Comparison of ENCODE assay signal across 8 mouse cellular contexts in genomic region chr11:62249266-62250037, GRCm38 (mm10). TPM values are rescaled to one million over a fixed set of nuclear protein-coding genes. Genes with fewer than 3 reads are reported as not detected.
A peak's percentile ranks its signal among the peaks of the same experiment; 100 is the strongest.
DNase-seq lines count a peak whose midpoint lies in the region; ATAC-seq and TF ChIP-seq lines count a peak whose summit lies in the region.

No protein-coding gene starts in this region.

- POLR2A ChIA-PET in Patski (lab: Charles Lee): interaction anchor here (0.8 to 1.4 kb wide), 3 partner anchors 18 to 28 kb away, joined by 3 to 6 read pairs (median 3); no protein-coding TSS in a partner anchor

- CTCF ChIA-PET in Patski (lab: Charles Lee): interaction anchor here (0.7 to 2.5 kb wide), 18 partner anchors 9 to 202 kb away, joined by 3 to 9 read pairs (median 4); no protein-coding TSS in a partner anchor

- peaks cover 54% of the 10 kb centered on the region for H3K4me1 ChIP-seq in embryonic facial prominence, embryonic 10.5 days
- H3K4me1 ChIP-seq in hindbrain, embryonic 12.5 days: peaks cover 24% of the 10 kb centered on the region
- peaks cover 13% of the 10 kb centered on the region for H3K4me1 ChIP-seq in midbrain, embryonic 15.5 days

- DNase-seq in gastrocnemius, postnatal 10 days: peak; percentile 26
- DNase-seq in gastrocnemius, adult 8-10 months (ENCODE audit: low spot score in 2 of 2): no peak
- DNase-seq in Patski (ENCODE audit: low read depth, low spot score) (no peak), liver (peak; percentile 29)
- peak; percentile 42 for DNase-seq in embryonic facial prominence, embryonic 10.5 days (ENCODE audit: low spot score)
- no peak for DNase-seq in frontal cortex, postnatal 14 days (ENCODE audit: low spot score in 2 of 2)

- peak overlapping the region; percentile 99 for H3K4me2 ChIP-seq in hindbrain, embryonic 12.5 days (replicated peaks)
- peak overlapping the region; percentile 99 for H3K4me2 ChIP-seq in midbrain, embryonic 15.5 days

- in situ Hi-C loops in Patski (cut with MboI; ENCODE audit: low pct_unique_long_range_greater_than_20kb): no loop called here

- ATAC-seq in Patski: peak; percentile 45
- ATAC-seq in hindbrain, embryonic 12.5 days (ENCODE audit: low FRiP score): peak; percentile 48
- peak; percentile 53; the same call in 1 of the 2 replicates for ATAC-seq in midbrain, embryonic 15.5 days (replicated peaks)

- peak overlapping the region; percentile 83 for H3K27ac ChIP-seq in embryonic facial prominence, embryonic 10.5 days (replicated peaks)
- no peak overlapping the region for H3K27ac ChIP-seq in hindbrain, embryonic 12.5 days
- H3K27ac ChIP-seq in midbrain, embryonic 15.5 days: no peak overlapping the region

- peak overlapping the region; percentile 59 for H3K9ac ChIP-seq in hindbrain, embryonic 12.5 days
- H3K9ac ChIP-seq in midbrain, embryonic 15.5 days: peak overlapping the region; percentile 53

- H3K9me3 ChIP-seq in embryonic facial prominence, embryonic 10.5 days: peaks cover 8% of the 10 kb centered on the region; the same call in 1 of the 2 replicates
- no peaks in the 10 kb centered on the region; the same call in 1 of the 2 replicates for H3K9me3 ChIP-seq in hindbrain, embryonic 12.5 days (replicated peaks)
- no peaks in the 10 kb centered on the region for H3K9me3 ChIP-seq in midbrain, embryonic 15.5 days

- WGBS in embryonic facial prominence, embryonic 10.5 days: 2% methylated on average over 35 of the region's 35 CpGs
- WGBS in hindbrain, embryonic 12.5 days: 3% methylated on average over 35 of the region's 35 CpGs
- 2% methylated on average over 35 of the region's 35 CpGs for WGBS in midbrain, embryonic 15.5 days

- H3K4me3 ChIP-seq in embryonic facial prominence, embryonic 10.5 days: peak overlapping the region; percentile 79
- H3K4me3 ChIP-seq in hindbrain, embryonic 12.5 days: peak overlapping the region; percentile 65
- peak overlapping the region; percentile 86 for H3K4me3 ChIP-seq in midbrain, embryonic 15.5 days

- H3K36me3 ChIP-seq in embryonic facial prominence, embryonic 10.5 days (replicated peaks): no peaks in the 10 kb centered on the region
- no peaks in the 10 kb centered on the region for H3K36me3 ChIP-seq in hindbrain, embryonic 12.5 days
- H3K36me3 ChIP-seq in midbrain, embryonic 15.5 days (replicated peaks): no peaks in the 10 kb centered on the region

- H3K27me3 ChIP-seq in Patski: no peaks in the 10 kb centered on the region
- peaks cover 48% of the 10 kb centered on the region for H3K27me3 ChIP-seq in embryonic facial prominence, embryonic 10.5 days (replicated peaks; ENCODE audit: low read depth, poor library complexity, severe bottlenecking)
- peaks cover 39% of the 10 kb centered on the region for H3K27me3 ChIP-seq in hindbrain, embryonic 12.5 days
- peaks cover 30% of the 10 kb centered on the region for H3K27me3 ChIP-seq in midbrain, embryonic 15.5 days (replicated peaks)

- no peak for TF ChIP-seq CTCF in Patski (IDR thresholded peaks at IDR 0.05)

RNA-seq across cellular contexts. Expression of gene Adora2b, which starts 0.7 kb away (rescaled TPM):
- total RNA-seq in gastrocnemius, postnatal 10 days (2021): 1 to 10 TPM in 1 of 2 experiments, under 1 TPM in 1; 0.88 to 1.3 TPM
- total RNA-seq in gastrocnemius, adult 8-10 months (2022): under 1 TPM; 0.24 to 0.61 (median 0.37) TPM
- polyA plus RNA-seq in Patski (2021): 0.41 TPM
- 7.3 and 8.2 TPM in 2 replicates for polyA plus RNA-seq in embryonic facial prominence, embryonic 10.5 days (2016; fragmentation: Nextera tagmentation; extraction: Ambion mirVana)
- polyA plus RNA-seq in hindbrain, embryonic 12.5 days (2016; fragmentation: Nextera tagmentation; extraction: Ambion mirVana): 5.1 and 6.2 TPM in 2 replicates
- polyA plus RNA-seq in midbrain, embryonic 15.5 days (2015; fragmentation: Nextera tagmentation; extraction: Ambion mirVana): 2.9 and 3.7 TPM in 2 replicates

RNA-seq across cellular contexts. Expression of gene Zswim7, which starts 31.7 kb away (rescaled TPM):
- total RNA-seq in gastrocnemius, postnatal 10 days (2021): 10 to 100 TPM; 15.2 to 17.9 TPM
- 10 to 100 TPM; 44.3 to 51.0 (median 47.8) TPM for total RNA-seq in gastrocnemius, adult 8-10 months (2022)
- 24.8 TPM for polyA plus RNA-seq in Patski (2021)
- polyA plus RNA-seq in embryonic facial prominence, embryonic 10.5 days (2016; fragmentation: Nextera tagmentation; extraction: Ambion mirVana): 18.1 and 21.7 TPM in 2 replicates
- 17.1 TPM in 2 replicates for polyA plus RNA-seq in hindbrain, embryonic 12.5 days (2016; fragmentation: Nextera tagmentation; extraction: Ambion mirVana)
- polyA plus RNA-seq in midbrain, embryonic 15.5 days (2015; fragmentation: Nextera tagmentation; extraction: Ambion mirVana): 10.9 and 11.7 TPM in 2 replicates

RNA-seq across cellular contexts. Expression of gene Ttc19, which starts 31.8 kb away (rescaled TPM):
- total RNA-seq in gastrocnemius, postnatal 10 days (2021): 10 to 100 TPM; 21.3 to 23.0 TPM
- 10 to 100 TPM; 37.5 to 45.7 (median 40.5) TPM for total RNA-seq in gastrocnemius, adult 8-10 months (2022)
- 25.7 TPM for polyA plus RNA-seq in Patski (2021)
- 18.3 and 19.5 TPM in 2 replicates for polyA plus RNA-seq in embryonic facial prominence, embryonic 10.5 days (2016; fragmentation: Nextera tagmentation; extraction: Ambion mirVana)
- 33.8 and 36.1 TPM in 2 replicates for polyA plus RNA-seq in hindbrain, embryonic 12.5 days (2016; fragmentation: Nextera tagmentation; extraction: Ambion mirVana)
- 42.7 and 48.4 TPM in 2 replicates for polyA plus RNA-seq in midbrain, embryonic 15.5 days (2015; fragmentation: Nextera tagmentation; extraction: Ambion mirVana)

Comparison
In these comparisons a context has a peak if more than half of its experiments do, and no peak if none do; other contexts are left out.
1. DNase-seq: peak in gastrocnemius, postnatal 10 days (single experiment), embryonic facial prominence, embryonic 10.5 days (single experiment) and liver (single experiment); none in gastrocnemius, adult 8-10 months (0 of 2), Patski (single experiment) and frontal cortex, postnatal 14 days (0 of 2).
2. Peak in every context shown above with its lines, with median percentiles within 50 percentile points of each other: ATAC-seq and H3K4me3 ChIP-seq.